Mouse (Mus musculus) liver, adult 2 months (tissue): Measurements from ENCODE around the gene Antxr2.

ENCODE experiments used
- CTCF ChIP-seq: fragments of 200-500 bp; IDR thresholded peaks from 2 replicates; pipeline ENCODE4 v1.5.1; 2011; ENCODE audit warnings: low read depth, low read length, control low read depth
- POLR2A ChIP-seq: fragments of 200-500 bp; IDR thresholded peaks from 2 replicates; pipeline ENCODE4 v1.6.1; 2011; ENCODE audit warnings: low read length, control low read depth; ENCODE audit not compliant: insufficient read depth; ENCODE audit errors: extremely low read depth

DNA sequence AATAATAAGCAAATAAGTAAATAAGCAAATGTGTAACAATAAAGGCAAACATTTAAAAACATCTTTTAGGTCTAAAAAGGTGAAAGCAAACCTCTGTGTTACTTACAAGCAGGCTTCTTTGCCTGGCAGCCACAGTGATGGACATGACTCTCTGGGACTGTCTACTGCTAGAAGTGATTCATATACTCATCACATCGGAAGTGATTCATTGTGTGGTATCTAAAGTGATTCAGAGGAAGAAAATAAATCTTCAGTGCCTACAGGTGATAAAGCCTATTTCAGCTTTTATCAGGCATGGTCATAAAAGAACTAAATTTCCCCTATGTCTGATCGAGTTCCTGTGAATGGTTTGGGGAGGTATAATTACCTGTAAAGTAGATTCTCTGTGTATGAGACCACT lies 4.1 kb upstream of the Antxr2 start:
- TF ChIP-seq CTCF, result no peak
- TF ChIP-seq POLR2A, result no peak
